Mouse (Mus musculus) neural tube, embryonic 12.5 days (tissue): ENCODE measurements around the gene Csrp3. TPM values are rescaled to one million over a fixed set of nuclear protein-coding genes. Genes with fewer than 3 reads are reported as not detected.

Experiments used
- ATAC-seq: fragments of 200-750 bp; cut with Nextera tagmentation; 2 replicates; pipeline ENCODE4 v1.8.0; 2017; ENCODE audit warnings: low read depth, mild to moderate bottlenecking, moderate TSS enrichment, moderate library complexity; ENCODE audit not compliant: low FRiP score
- H3K27ac ChIP-seq: fragments of 300-500 bp; sonication (generic); 2 replicates; pipeline ENCODE4 v1.5.1; 2016
- H3K27me3 ChIP-seq: fragments of 300-500 bp; sonication (generic); replicated peaks from 2 replicates; pipeline ENCODE4 v1.6.1; 2016; ENCODE audit warnings: mild to moderate bottlenecking
- H3K36me3 ChIP-seq: fragments of 300-500 bp; sonication (generic); 2 replicates; pipeline ENCODE4 v1.6.1; 2016; ENCODE audit warnings: mild to moderate bottlenecking
- H3K4me1 ChIP-seq: fragments of 300-500 bp; sonication (generic); 2 replicates; pipeline ENCODE4 v1.6.1; 2016
- H3K4me2 ChIP-seq: fragments of 300-500 bp; sonication (generic); replicated peaks from 2 replicates; pipeline ENCODE4 v1.6.1; 2016; ENCODE audit warnings: mild to moderate bottlenecking
- H3K4me3 ChIP-seq: fragments of 300-500 bp; sonication (generic); 2 replicates; pipeline ENCODE4 v1.5.1; 2016
- H3K9ac ChIP-seq: fragments of 300-500 bp; sonication (generic); 2 replicates; pipeline ENCODE4 v1.6.1; 2016; ENCODE audit warnings: mild to moderate bottlenecking
- H3K9me3 ChIP-seq: fragments of 300-500 bp; sonication (generic); 2 replicates; pipeline ENCODE4 v1.6.1; 2016; ENCODE audit warnings: mild to moderate bottlenecking
- WGBS: fragments of 180-500 bp; shearing (Covaris S2); methylation state at CpG from one replicate; pipeline ENCODE4 v1.1.7; 2016; 5-methylcytosine and 5-hydroxymethylcytosine counted together
- polyA plus RNA-seq: library from polyadenylated mRNA; unstranded; fragments of >200 nt; fragmentation: Nextera tagmentation; extraction: Ambion mirVana; gene quantifications from 2 replicates; pipeline ENCODE4 v1.2.1, GENCODE M21; 2016

Gene Csrp3
- polyA plus RNA-seq, 1 experiment from 2014 or later, result 0.67 TPM

DNA sequence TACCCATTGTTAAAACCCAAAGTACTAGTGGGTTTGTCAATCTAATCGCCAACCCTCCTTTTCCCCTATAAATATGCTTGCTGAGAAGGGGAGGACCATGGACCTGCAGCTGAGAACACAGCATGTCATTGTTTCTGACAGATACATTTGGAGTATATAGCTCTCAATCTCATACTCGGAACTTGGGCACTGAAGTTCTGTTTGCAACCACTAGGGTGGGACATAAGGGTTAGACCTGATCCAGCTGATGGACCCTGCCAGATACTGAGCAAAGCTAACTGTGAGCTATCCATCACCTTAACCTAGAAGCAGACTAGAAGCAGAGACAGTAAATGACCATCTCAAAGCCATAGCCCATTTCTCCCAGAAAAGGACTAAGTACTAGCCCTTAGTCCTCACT is 9.4 kb downstream of the Csrp3 start:
- no peak overlapping the region for H3K9ac ChIP-seq
- H3K27ac ChIP-seq, result no peak overlapping the region
- peaks cover 75% of the 10 kb centered on the region for H3K27me3 ChIP-seq
- no peaks in the 10 kb centered on the region for H3K9me3 ChIP-seq
- WGBS, result 65% methylated on average over 2 of the region's 2 CpGs
- peaks cover 14% of the 10 kb centered on the region for H3K4me1 ChIP-seq
- no peaks in the 10 kb centered on the region for H3K36me3 ChIP-seq
- H3K4me2 ChIP-seq, result no peak overlapping the region
- ATAC-seq, result no peak
- H3K4me3 ChIP-seq, result no peak overlapping the region

DNA sequence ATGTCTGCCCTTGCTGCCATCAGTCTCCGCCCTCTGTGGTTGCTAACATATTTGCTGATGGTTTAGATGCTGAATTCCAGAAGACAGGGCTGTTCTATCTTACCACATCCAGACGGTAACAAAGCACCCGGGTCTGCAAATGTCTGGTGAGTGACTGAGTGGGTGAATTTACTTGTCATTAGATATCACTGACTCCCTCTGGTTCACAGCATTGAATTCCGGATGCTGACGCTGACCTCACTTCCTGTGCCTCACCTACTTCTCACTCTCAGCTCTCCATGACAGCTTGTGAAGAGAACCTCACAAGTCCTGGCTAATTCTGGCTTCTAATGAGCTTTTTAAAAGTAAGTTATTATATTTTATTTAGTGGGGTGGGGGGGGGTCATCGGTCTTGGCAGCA is 10.9 kb downstream of the Csrp3 start:
- Histone ChIP-seq H3K9me3 (no peaks in the 10 kb centered on the region), H3K27ac (no peak overlapping the region), H3K4me1 (peaks cover 14% of the 10 kb centered on the region), H3K9ac (no peak overlapping the region), H3K27me3 (peaks cover 77% of the 10 kb centered on the region), H3K4me2 (no peak overlapping the region), H3K36me3 (no peaks in the 10 kb centered on the region), H3K4me3 (no peak overlapping the region)
- no peak for ATAC-seq
- 85% methylated on average over 6 of the region's 6 CpGs for WGBS

DNA sequence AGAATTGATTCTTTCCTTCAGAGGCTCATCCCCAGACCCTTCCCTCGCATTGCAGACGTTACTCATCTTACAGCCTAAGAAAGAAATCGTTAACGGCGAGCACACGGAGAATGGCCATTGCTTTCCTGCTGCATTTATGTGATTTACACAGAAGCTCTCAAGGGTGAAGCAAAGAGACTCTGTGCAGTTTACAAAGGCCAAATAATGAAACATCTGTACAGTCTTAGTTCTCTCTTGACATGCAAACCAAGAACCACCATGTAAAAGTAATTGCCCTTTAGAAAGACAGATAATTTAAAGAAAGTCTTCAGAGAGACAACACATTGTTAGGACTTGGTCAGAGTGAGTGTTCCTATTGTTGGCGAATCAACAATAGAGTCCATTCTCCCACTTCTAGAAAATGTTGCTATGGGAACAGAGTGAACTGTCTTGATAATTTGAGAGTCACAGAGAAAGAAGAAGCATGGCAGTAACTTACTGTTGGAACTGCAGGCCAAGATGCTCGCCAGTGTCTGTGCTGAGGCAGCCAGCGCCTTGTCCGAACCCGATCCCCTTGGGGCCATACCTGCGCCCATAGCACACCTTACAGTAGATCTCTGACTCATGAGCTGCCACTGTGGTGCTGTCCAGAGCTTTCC is 12.7 kb downstream of the Csrp3 start:
- Histone ChIP-seq H3K4me3 (no peak overlapping the region), H3K36me3 (no peaks in the 10 kb centered on the region), H3K4me1 (peaks cover 14% of the 10 kb centered on the region), H3K27me3 (peaks cover 84% of the 10 kb centered on the region), H3K4me2 (peak overlapping the region; percentile 20; the same call in 1 of the 2 replicates), H3K9ac (no peak overlapping the region), H3K27ac (no peak overlapping the region), H3K9me3 (no peaks in the 10 kb centered on the region)
- peak; percentile 60 for ATAC-seq
- 29% methylated on average over 12 of the region's 12 CpGs for WGBS

DNA sequence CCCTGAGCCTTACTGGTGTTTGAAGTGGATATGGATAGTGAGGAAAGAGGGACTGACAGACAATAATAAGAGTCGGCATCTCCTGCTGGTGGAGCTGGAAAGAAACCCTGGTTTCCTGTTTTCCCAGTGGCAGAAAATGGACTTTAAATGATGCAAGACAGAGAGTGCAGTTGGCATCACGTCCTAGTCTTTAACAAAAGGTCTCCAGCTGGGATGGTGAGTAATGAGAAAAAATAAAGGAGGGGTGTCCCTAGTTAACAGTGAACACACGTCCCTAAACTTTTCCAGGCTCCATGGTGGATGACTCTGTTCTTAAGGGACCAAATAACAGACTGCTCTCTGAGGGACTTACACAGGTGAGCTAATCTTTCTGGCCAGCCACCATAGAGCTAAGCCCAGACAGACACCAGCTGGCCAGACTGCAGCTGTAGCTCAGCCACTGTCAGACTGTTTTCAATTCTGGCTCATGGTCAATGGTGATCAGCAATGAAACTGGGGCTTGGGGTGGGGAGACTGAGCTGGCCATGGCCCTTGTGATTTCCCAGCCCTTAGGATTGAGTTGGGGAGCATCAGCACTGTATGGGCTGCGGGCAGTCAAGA is 13.4 kb downstream of the Csrp3 start:
- H3K4me2 ChIP-seq, result peak overlapping the region; percentile 20; the same call in 1 of the 2 replicates
- peaks cover 83% of the 10 kb centered on the region for H3K27me3 ChIP-seq
- H3K9me3 ChIP-seq, result no peaks in the 10 kb centered on the region
- peaks cover 14% of the 10 kb centered on the region for H3K4me1 ChIP-seq
- H3K9ac ChIP-seq, result no peak overlapping the region
- WGBS, result 28% methylated on average over 4 of the region's 4 CpGs
- peak; percentile 49; the same call in 1 of the 2 replicates for ATAC-seq
- no peak overlapping the region for H3K4me3 ChIP-seq
- H3K27ac ChIP-seq, result no peak overlapping the region
- H3K36me3 ChIP-seq, result no peaks in the 10 kb centered on the region

DNA sequence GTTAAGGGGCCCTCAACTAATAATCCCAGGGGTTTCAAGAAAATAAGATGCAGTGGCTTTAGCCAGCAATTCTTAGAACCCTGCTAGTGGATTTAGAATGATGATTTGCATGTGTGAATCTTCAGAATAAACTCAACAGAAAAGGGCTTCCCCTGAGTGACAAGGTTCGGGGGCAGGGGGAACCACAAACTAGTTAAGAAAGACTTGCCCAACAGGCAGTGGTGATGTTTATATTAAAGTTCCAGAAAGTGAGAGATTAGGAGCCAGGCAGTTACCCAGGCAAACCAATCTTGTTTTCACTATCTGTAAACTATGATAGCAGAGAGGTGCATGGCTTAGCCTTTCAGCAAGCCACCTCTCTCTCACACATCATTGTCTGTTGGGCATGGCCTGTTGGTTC is 15.1 kb downstream of the Csrp3 start:
- Histone ChIP-seq H3K36me3 (peaks cover 6% of the 10 kb centered on the region), H3K4me3 (no peak overlapping the region), H3K9ac (no peak overlapping the region), H3K4me1 (peaks cover 14% of the 10 kb centered on the region), H3K27me3 (peaks cover 82% of the 10 kb centered on the region), H3K4me2 (no peak overlapping the region), H3K27ac (no peak overlapping the region), H3K9me3 (no peaks in the 10 kb centered on the region)
- WGBS, result 91% methylated on average over 1 of the region's 1 CpGs
- no peak for ATAC-seq

DNA sequence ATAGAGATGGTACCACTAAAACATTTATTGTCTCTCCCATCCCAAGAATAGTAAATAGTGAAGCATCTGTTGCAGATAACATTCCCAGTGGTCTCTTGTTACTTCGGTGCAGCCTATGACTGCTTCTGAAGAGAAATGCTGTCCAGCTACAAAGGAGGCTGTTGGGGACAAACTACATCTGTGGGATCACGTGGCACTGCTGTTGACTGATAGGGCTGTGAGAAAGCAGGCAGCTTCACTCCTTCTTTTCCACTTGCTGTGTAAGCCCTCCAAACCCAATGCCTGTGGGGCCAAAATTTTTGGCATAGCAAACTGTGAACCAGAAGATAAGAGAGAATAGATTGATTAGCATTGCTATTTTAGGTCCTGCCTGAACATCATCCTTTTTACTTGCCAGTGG is 17.4 kb downstream of the Csrp3 start:
- Histone ChIP-seq H3K4me3 (no peak overlapping the region), H3K4me1 (peaks cover 10% of the 10 kb centered on the region), H3K27me3 (peaks cover 75% of the 10 kb centered on the region), H3K4me2 (no peak overlapping the region), H3K36me3 (peaks cover 22% of the 10 kb centered on the region), H3K9me3 (no peaks in the 10 kb centered on the region), H3K9ac (no peak overlapping the region), H3K27ac (no peak overlapping the region)
- ATAC-seq, result no peak
- 69% methylated on average over 2 of the region's 2 CpGs for WGBS

DNA sequence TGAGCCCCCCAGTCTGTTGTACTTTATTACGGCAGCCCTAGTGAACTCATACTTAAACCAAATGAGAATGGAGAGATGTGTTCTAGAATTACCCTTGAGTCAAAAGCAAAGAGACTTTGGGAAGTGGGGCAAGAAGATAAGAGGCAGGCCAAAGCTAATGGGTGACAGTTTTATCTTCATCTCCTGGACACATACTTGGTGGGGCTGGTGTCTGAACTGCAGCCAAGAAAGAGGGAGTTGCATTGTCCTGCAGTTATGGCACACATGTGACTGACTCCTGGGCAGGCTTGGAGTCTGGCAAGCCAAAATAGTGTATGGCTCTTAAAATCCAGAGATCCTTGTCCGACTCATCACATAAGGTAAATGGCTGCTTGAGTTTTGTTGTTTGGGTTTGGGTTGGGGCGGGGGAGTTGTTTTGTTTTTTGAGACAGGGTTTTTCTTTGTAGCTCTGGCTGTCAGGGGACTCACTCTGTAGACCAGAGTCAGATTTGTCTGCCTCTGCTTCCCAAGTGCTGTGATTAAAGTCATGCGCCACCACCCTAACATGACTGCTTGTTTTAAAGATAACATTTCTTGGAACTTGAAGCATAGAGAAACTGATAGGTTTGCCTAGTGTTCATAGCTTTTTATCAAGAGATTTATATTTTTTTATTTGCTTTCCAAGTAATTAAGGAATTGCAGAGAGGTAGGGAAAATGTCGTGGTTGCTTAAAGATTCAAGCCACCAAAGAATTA is 18.5 kb downstream of the Csrp3 start:
- H3K4me1 ChIP-seq, result no peaks in the 10 kb centered on the region
- H3K9ac ChIP-seq, result no peak overlapping the region
- H3K9me3 ChIP-seq, result no peaks in the 10 kb centered on the region
- H3K27ac ChIP-seq, result no peak overlapping the region
- H3K4me3 ChIP-seq, result no peak overlapping the region
- H3K4me2 ChIP-seq, result no peak overlapping the region
- H3K27me3 ChIP-seq, result peaks cover 71% of the 10 kb centered on the region
- peaks cover 33% of the 10 kb centered on the region for H3K36me3 ChIP-seq
- WGBS, result 89% methylated on average over 5 of the region's 5 CpGs
- no peak for ATAC-seq

DNA sequence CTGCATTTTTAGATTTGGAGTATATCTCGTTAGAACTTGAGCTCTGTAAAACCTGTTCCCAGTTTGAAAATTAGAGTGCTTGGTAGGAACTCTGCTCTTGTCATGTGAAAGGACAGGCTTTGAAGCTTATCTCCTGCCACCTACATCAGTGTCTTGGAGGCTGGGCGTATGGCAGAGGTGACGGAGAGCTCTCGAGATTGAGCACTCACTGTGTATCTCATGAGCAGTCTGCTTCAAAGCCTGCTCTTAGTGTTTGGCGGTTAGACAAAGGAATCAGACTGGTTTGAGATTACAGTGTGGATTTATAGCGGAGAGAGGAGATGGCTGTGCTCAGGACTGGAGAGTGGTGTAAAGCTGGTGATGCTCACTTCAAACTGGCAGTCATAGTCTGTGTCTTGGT is 22.7 kb downstream of the Csrp3 start:
- no peaks in the 10 kb centered on the region for H3K4me1 ChIP-seq
- no peak overlapping the region for H3K9ac ChIP-seq
- no peak overlapping the region for H3K4me3 ChIP-seq
- no peak overlapping the region for H3K27ac ChIP-seq
- 94% methylated on average over 6 of the region's 6 CpGs for WGBS
- no peak for ATAC-seq
- H3K36me3 ChIP-seq, result peaks cover 59% of the 10 kb centered on the region
- H3K9me3 ChIP-seq, result no peaks in the 10 kb centered on the region
- no peak overlapping the region for H3K4me2 ChIP-seq
- H3K27me3 ChIP-seq, result peaks cover 31% of the 10 kb centered on the region

DNA sequence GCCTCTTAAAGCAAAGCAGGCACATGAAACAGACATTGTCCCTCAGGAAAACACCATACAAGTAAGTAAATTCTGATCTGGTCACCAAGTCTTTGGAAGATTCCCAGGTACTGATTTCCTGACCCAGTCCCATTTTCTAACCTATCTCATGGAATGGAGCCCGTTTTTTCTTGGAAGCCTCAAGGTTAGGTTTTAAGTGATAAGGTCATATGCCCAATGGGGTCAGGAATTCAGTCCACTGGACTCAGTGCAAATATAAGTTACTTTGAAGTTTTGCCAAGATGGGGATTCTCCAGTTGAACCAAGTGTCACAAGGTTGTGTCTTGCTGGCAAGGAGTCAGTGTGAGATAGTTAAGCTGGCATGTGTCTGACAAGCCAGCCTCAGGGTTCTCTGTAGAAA is 23.2 kb downstream of the Csrp3 start:
- no peaks in the 10 kb centered on the region for H3K4me1 ChIP-seq
- no peak for ATAC-seq
- no peak overlapping the region for H3K27ac ChIP-seq
- WGBS, result 93% methylated on average over 1 of the region's 1 CpGs
- H3K36me3 ChIP-seq, result peaks cover 64% of the 10 kb centered on the region
- H3K27me3 ChIP-seq, result peaks cover 26% of the 10 kb centered on the region
- no peaks in the 10 kb centered on the region for H3K9me3 ChIP-seq
- no peak overlapping the region for H3K9ac ChIP-seq
- no peak overlapping the region for H3K4me2 ChIP-seq
- H3K4me3 ChIP-seq, result no peak overlapping the region

DNA sequence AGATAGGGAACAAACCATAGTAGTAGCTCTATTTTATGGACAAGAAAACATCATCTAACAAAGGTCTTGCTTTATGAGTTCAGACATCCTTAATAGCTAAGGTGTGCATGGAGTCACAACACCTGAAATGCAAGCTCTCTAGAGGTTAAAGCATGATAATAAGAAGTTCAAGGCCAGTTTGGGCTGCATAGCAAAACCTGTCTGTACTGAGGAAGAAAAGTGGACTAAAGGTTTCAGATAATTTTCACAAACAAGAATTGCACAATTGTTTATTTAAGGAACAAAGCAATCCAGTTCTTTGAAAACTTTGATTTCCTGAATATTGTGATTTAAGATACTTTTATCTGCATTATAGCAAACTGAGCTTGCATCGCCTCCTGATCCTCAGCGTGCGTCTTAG is 24.2 kb downstream of the Csrp3 start:
- Histone ChIP-seq H3K27ac (no peak overlapping the region), H3K4me3 (no peak overlapping the region), H3K4me1 (no peaks in the 10 kb centered on the region), H3K36me3 (peaks cover 75% of the 10 kb centered on the region), H3K27me3 (peaks cover 17% of the 10 kb centered on the region), H3K9ac (no peak overlapping the region), H3K4me2 (no peak overlapping the region), H3K9me3 (no peaks in the 10 kb centered on the region)
- 94% methylated on average over 3 of the region's 3 CpGs for WGBS
- no peak for ATAC-seq

DNA sequence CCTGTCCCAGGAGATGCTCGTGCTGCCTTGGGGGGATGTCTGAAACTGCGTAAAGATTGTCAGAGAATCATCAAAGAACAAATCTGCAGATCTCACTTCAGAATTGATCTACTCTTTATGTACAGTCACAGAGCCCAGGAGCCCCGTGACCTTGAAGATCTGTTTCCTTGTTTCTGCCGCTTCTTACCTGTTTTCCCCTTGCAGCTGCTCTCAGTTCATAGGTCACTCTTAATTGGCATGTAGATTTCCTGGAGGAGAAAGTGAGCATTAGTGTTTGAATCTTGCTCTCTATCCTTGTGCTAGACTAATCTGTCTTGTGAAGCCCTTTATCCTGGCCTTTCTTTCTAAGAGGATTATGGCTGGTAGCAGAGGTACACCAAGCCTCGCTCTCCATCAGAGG is 26.2 kb downstream of the Csrp3 start:
- H3K27ac ChIP-seq, result no peak overlapping the region
- no peaks in the 10 kb centered on the region for H3K9me3 ChIP-seq
- H3K4me2 ChIP-seq, result no peak overlapping the region
- WGBS, result 94% methylated on average over 5 of the region's 5 CpGs
- no peak overlapping the region for H3K9ac ChIP-seq
- ATAC-seq, result no peak
- H3K36me3 ChIP-seq, result peaks cover 76% of the 10 kb centered on the region
- H3K4me3 ChIP-seq, result no peak overlapping the region
- no peaks in the 10 kb centered on the region for H3K4me1 ChIP-seq
- H3K27me3 ChIP-seq, result 0 out of 2 replicates have a peak, but pooled peaks cover 5% of the 10 kb centered on the region

DNA sequence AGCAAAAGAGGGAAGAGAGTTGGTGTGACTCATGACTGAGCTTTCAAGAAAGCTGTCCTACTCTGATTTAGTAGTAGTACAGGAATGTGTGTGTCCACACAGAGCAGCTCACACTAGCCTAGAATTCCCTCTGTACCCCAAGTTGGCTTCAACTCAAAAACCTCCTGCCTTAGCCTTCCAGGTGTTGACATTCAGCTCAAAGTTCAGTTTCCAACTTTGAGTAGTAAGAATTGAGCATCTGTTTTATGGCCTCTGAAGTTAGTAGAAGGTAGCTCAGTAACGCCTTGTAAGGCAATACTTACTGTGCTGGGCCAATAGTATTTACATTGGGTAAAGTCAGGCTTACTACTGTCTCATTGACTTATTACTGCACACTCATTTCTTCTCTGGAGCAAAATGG is 34.2 kb downstream of the Csrp3 start:
- no peak overlapping the region for H3K27ac ChIP-seq
- no peak for ATAC-seq
- H3K9me3 ChIP-seq, result no peaks in the 10 kb centered on the region
- H3K36me3 ChIP-seq, result peaks cover 43% of the 10 kb centered on the region
- WGBS, result 91% methylated on average over 1 of the region's 1 CpGs
- H3K9ac ChIP-seq, result no peak overlapping the region
- no peaks in the 10 kb centered on the region for H3K4me1 ChIP-seq
- no peak overlapping the region for H3K4me2 ChIP-seq
- no peak overlapping the region for H3K4me3 ChIP-seq
- H3K27me3 ChIP-seq, result no peaks in the 10 kb centered on the region
